Mouse (Mus musculus) common myeloid progenitor, adult 5-6 weeks (primary cell): Measurements from ENCODE around the gene Susd6. TPM values are rescaled to one million over a fixed set of nuclear protein-coding genes. Genes with fewer than 3 reads are reported as not detected.
A peak's percentile ranks its signal among the peaks of the same experiment; 100 is the strongest.
"Not testable (repeated sequence)": the region's sequence is repeated elsewhere in the genome, so short reads cannot be mapped to it uniquely, and the experiment has no call there.

Experiments
- ATAC-seq: replicated peaks from 2 replicates; pipeline ENCODE4 v1.8.0; 2016; ENCODE audit warnings: low read depth, mild to moderate bottlenecking, moderate TSS enrichment, inconsistent platforms; ENCODE audit not compliant: poor library complexity, severe bottlenecking
- total RNA-seq: library from RNA; stranded (forward); fragments of 200-1000, 187-1606 nt; gene quantifications from 2 replicates; pipeline ENCODE4 v1.2.3, GENCODE M21; 2017

Gene Susd6
- total RNA-seq, 1 experiment from 2014 or later, result 22.4 TPM

DNA sequence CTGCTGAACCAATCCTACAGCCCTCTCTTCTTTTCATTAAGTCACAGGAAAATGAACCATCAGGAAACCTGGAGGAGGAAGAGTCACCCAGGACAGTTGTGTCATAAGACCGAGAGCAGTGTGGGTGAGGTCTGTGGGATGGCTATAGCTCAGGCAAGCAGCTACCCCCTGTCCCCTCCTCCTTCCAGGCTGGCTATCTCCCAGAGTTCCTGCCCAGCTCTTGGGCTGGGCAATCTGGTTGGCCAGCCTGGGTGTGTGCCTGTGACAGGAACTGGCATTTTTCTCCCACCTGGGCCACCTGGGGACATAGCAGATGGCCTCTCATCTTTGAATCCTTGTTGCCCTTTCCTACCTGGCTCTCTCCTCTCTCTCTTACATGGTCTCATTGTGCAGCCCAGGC is 6.4 kb upstream of the Susd6 start:
- no peak for ATAC-seq

DNA sequence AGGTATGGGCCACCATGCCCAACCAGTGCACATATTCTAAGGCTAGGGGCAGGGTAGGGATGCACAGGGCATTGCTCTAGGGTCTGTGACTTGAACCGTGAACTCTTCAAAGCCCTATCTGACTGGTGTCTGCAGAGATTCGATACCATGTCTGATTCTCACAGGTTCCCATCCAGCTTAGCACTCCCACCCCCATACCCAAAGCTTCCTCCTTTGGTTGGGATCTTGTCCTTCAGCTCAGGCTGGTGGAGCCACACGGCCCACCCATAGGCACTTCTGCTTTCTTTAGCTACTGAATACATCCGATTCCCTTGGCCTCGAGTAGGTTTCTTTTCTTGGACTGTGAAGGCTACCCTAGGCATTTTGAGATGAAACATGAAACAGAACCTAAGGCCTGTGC is 5.3 kb upstream of the Susd6 start:
- ATAC-seq, result peak; percentile 89

DNA sequence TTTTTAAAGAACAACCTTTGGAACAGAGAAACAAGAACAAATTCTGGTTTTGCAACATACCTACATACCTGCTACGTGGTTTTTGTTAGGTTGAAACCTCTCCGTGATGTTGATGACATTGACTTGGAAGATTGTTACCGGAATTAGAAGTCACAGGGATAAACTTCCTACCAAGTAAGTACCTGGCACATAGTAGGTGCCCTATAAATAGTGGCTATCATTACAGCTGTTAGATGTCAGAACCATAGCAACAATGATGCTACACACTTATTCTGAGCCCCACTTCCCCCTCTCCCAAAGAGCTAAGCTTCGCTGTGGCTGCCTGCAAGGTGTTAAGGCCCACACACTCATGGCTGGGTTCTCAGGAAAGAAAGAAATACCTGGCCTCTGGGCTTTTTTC is 4.7 kb upstream of the Susd6 start:
- ATAC-seq, result no peak

DNA sequence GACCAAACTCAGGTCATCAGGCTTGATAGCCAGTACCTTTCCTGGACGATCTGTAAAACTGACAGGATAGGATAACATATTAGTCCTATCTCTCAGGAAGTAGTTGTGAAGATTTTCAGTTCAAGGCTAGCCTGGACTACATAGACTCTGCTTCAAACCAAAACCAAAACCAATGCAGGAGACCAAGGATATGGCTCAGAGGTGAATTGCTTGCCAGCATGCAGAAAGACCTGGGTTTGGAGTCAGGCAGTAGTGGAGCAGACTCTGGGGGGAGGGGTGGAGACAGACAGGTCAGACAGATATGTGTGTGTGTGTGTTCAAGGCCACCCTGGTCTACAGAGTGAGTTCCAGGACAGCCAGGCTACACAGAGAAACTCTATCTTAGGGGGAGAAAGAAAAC is 3.7 kb upstream of the Susd6 start:
- no peak for ATAC-seq

DNA sequence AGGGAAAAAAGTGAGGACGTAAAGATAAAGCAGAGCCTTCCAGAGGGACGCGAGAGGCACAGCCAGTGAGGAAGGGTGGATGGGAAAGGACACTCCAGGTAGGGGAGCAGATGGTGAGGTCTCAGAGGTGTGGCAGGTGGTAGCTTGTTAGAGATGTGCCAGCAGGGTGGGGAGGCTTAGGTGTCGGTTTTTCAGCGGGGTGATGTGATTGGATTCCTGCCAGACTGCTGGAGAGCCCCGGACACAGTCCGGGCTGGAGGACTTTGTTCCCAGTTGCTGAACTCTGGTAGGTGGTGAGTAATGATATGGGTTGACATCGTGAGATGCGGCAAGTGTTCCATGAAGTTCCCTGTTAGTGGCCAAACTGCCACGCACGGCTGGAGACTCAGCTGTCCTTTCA is 2.7 kb upstream of the Susd6 start:
- ATAC-seq, result no peak

DNA sequence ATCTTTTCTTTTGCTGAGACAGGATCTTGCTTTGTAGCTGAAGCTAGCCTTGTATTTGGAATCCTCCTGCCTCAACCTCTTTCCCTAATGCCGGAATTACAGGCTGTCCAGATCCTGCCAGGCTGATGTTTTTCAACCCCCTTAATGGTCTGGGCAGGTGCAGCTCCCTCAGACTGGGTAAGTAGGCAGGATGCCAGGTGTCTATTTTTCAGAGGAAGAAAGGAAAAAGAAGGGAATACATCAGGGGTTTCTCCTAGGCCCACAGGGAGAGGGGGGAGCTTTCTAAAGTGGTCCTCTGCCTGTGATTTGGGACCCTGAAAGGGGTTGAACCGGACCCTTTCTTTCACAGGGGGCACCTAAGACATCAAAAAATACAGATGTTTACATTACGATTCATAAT is 2.1 kb upstream of the Susd6 start:
- ATAC-seq, result no peak

DNA sequence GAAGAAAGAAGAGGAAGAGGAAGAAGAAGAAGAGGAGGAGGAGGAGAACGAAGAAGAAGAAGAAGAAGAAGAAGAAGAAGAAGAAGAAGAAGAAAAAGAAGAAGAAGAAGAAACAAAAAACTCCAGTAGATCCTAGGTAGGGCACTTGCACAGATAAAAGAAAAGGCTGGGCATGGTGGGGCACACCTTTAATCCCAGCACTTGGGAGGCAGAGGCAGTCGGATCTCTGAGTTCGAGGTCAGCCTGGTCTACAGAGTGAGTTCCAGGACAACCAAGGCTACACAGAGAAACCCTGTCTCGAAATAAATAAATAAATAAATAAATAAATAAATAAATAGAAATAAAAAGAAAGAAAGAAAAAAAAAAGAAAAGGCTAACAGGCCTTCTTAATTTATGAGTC is 1.0 kb upstream of the Susd6 start:
- ATAC-seq, result not testable (repeated sequence)

DNA sequence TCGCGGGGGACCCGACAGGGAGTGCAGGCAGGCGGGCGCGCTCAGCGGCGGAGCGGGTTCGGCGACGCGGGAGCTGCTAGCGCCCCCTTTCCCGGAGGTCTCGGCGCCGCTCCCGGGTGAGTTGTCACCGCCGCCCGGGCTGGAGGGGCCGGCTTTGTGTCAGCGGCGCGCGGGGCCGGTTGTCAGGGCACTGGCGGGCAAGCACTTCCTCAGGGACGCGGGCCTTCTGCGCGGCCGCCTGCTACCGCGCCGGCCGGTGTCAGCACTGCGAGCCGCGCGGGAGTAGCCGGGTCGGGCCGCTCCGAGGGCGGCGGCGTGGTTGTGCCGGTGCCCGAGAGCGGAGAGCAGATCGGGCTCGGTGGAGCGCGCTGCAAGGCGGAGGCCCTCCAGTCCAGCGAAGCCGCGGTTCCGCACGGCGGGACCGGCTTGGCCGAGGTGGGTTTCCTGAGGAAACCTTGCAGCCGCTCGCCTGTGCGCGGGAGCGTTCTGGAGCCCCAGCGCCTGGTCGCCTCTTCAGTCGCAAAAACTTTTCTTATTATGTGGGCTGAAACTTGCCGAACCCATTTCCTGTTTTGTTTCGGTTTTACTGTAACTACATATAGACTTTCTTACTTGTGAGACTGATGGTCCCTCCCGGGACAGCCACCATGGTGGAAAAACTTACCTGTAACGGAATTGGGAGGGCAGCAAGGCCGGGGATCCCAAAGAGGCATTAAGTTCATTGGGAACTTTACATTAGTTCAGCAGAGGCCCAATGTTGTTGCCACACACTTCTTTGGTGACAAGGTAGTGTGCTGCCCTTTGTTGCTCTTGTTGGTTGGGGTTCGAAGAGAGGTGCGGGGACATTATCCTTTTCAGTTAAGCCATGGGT is 625 bp downstream of the Susd6 start:
- ATAC-seq, result peak; percentile 5; the same call in 1 of the 2 replicates

DNA sequence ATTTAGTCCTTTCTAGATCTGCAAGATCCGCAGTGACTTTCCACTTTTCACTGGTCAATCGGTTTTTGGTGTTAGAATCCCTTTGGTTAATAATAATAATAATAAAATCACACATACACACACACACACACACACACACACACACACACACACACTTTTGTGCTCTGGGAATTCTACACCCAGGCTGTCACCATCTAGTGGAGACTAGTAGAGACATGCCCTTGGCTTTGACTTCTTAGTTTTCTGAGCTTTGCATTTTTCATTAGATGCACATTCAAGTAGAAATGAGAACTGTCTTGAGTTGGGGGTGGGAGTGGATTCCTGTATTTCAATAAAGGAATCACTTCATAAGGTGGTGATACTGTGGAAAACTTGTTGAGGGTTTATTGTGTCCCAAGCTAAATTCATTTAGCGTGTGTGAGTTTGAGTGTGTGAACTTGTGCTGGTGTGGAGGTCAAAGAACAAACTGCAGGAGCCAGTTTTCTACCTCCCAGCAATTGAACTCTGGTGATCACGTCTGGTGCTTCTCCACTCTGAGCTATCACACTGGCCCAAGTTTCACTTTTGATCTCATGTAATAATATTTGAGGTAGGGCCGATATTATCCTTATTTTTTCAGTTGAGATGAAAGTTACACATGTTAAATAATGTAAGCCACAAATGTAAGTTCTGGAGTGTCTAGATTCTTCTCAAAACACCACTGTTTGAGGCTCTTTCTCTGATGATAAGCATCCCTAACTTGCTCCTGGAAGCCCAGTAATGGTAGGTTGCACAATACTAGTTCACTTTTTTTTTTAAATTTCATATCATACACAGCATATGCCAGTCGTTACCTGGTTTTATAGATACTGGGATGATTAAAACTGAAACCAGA is 1.5 kb downstream of the Susd6 start:
- peak; percentile 26 for ATAC-seq

DNA sequence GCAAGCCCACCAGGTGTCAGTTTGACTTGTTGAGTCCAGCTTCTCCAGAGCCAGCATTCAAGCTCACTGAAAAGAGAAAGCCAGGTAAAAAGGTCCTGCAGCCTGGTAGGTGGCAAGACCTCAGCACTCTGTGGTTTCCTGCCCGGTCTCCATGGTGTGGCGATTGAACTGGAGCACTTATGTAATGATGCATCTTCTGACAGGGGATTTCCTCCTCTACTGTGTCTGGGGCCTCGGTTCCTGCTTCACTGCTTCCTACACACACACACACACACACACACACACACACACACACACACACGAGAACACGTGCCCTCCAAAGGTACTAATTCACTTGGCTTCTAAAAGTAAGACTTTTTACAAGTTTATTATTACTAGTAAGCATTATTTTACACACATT is 2.6 kb downstream of the Susd6 start:
- ATAC-seq, result peak; percentile 36

DNA sequence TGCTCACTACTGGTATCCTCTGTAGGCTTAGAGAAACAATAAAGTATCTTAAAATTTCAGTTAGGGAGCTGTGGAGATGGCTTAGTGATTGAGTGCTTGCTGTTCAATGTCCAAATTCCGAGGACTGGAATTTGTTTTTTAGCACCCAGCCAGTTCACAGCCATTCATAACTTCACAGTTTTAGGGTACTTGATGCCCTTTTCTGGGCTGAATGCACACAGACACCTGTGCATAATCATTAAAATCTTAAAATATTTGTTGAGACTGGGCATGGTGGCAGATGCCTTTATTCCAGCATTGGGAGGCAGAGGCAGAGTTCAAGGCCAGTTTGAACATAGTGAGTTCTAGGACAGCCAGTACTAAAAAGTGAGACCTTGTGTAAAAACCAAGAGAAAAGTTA is 3.2 kb downstream of the Susd6 start:
- ATAC-seq, result no peak

DNA sequence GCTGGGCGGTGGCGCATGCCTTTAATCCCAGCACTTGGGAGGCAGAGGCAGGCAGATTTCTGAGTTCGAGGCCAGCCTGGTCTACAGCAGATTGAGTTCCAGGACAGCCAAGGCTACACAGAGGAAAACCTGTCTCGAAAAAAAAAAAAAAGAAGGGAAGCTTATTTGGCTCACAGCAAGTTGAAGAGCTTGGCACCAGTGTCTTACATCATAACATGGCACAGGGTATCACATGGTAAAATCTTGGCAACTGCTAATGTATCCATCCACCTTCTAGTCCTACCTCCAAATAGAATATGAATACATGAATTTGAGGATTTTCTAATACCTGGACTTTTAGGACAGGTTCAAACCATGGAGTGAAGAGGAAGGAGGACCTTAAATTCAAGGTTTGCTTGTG is 4.2 kb downstream of the Susd6 start:
- ATAC-seq, result no peak

DNA sequence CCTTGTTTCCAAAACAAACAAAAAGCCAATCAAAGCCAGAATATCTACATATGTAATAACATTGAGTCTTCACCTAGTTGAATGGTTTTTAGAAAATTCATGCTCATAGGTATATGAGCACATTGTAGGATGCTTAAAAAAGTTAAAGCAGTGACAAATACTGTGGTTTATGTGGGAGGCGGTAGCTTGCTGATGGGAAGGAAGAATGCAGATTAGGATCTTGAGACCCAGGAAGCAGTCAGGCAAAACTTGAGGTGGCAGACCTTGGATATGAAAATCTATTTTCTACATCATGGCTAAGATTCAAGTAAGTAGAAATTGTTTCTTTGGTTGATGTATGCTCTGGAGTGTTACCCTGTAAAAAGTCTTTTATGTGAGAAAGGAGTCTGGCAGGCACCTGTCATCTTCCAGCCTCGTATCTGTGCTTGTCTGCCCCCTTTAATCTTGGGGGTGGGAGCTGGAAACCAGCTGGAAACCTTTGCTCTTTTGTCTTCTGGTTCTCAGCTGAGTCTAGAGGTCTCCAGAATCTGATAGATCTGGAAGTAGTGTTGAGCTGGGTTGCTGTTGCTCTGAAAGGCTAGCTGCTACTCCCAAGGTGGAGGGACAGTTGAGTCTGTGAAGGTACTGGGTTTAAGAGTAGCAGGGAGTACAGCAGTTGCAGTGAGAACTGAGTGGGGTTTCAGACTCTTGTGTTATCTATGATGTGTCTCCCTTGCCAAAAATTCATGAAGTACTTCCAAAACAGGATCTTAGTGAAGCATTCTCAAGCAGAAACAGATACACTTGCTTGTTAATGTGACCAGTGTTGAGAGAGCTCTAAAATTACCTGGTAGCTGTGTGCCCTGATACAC is 4.8 kb downstream of the Susd6 start:
- ATAC-seq, result no peak

DNA sequence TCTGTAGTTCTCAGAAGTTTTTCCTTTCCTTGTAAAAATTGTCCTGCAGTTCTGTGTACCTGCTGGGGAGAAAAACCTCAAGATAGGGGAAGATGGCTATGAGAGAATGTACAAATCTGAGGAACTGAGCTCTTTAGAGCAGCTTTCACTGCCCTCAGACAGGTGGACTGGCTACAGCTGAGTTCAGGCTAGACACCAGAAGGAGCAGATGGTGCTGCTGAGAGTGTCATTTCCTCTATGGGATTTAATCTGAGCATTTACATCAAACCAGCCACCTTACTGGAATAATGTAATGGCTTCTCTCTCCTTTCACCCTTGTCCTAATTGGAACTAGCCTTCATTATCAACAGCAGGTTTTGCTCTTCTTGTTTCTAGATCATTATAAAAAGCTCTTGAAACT is 8.0 kb downstream of the Susd6 start:
- ATAC-seq, result no peak

DNA sequence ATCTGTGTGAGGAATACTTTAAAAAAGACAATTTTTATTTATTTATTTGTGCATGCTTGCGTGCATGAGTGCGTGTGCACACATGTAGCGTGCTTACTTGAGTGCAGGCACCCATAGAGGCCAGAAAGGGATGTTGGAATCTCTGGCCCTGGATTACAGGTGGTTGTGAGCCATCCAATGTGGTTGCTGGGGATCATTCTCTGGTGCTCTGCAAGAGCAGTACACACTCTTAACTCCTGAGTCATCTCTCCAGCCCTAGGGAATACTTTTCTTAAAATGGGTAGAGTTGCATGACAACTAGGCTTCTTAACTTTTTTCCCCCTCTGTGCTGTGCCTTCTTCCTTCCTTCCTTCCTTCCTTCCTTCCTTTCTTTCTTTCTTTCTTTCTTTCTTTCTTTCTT is 9.8 kb downstream of the Susd6 start:
- ATAC-seq, result no peak

DNA sequence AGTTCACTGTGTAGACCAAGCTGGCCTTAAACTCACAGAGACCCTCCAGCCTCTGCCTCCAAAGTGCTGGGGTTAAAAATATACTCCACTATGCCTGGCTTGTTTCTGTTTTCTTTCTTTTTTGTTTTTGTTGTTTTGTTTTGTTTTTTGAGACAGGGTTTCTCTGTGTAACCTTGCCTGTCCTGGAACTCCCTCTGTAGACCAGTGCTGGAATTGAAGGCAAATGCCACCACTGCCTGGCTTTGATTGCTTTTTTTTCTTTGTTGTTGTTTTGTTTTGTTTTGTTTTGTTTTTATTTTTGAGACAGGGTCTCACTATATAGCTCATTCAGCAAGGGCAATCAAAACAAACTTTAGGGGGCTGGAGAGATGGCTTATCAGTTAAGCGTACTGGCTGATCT is 11.1 kb downstream of the Susd6 start:
- no peak for ATAC-seq

DNA sequence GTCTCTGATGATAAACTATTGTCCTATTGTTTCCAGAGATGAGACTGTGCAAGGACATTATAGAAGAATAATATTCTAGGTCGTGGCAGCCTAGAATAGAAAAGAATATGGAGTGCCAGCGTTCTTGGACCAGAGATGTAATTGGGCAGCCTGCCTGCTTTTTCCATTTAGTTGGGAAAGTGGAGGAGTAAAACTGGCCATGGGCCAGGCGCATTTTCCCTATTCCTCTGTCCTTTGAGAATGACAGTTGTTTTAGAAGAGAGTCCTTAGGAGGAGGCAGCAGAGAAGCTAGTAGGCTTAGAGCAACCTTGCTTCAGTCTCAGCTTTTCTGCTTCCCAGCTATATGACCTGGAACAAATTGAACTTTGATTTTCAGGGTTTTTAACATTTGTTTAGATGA is 13.6 kb downstream of the Susd6 start:
- ATAC-seq, result no peak

DNA sequence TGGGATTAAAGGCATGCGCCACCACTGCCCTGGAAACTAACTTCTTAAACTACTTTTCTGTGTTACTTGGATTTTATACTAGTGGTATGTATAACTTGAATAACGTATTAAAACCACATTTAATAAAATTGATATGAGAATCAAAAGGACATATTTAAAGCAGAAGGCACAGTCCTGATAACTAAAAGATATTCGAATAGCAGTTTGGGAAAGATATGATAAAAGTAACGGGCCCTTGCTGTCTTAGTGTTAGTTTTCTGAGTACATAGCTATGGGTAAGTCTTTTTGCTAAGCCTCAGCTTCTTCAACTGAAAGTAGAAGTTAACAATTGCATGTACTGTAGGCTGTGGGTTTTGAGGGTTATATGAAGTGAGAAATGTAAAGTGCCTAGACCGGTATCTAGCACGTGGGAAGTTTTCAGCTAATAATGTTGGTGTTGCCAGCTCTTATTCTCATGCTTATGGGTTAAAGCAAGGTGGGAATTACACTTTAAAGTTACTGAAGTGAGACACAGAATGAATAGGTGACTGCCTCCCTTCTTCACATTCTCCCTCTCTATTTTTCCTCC is 14.6 kb downstream of the Susd6 start:
- peak; percentile 12; the same call in 1 of the 2 replicates for ATAC-seq

DNA sequence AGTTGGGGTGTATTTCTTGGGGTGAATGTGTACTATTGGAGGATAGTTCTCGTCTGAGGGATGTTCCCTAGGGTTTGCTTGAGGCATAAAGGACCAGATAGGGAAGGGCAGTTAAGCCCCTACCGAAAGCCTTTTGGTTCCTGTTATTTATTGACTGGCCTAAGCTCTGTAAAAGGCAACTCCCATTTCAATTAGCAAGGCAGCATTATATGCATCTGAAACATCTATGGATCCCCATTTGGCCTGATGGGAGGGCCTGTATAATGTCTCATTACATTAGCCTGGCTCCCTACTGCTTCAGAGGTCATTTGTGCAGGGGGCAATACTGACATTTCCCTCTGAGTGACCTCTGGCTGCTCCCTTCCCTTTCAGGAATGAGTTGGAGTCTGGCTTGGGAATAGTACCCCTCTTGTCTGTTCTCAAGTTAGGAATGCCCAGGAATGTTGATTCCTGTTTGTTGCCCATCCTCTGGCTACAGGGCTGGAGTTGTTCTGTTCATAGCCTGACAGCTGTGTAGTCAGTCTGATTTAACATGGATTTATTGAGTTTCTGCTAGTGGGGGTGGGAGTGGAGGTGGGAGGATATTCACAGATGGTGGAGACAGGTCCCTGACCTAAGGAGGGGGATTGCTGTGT is 17.3 kb downstream of the Susd6 start:
- ATAC-seq, result no peak

DNA sequence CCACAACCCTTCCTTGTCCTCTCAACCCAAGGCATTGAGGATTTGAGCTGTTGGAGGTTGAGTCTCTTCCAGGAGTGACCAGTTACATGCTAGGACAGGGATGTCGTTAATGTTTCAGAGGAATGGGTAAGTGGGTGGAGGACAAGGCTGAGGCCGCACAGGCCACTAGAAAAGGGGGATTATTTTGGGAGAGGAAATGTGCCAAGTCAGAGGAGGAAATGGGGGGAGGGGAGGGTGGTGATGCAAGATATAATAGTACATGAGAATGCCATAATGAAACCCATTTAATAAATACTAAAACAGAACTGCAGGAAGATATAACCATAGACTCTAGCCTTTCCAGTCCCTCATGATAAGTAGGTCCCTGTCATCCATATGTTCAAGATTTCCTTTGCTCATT is 19.7 kb downstream of the Susd6 start:
- ATAC-seq, result no peak
